15 mouse cellular contexts compared by ENCODE assay signal in genomic region chr17:7211893-7212292, GRCm38 (mm10).
"Had no signal": no experiment of that assay in that cellular context is flagged by ENCODE, and none has a peak within 500 bp of the region (broad histone marks: within the 10 kb centered on the region; RNA-seq: fewer than 3 reads in every experiment).

No protein-coding gene starts in this region.

- H3K4me2 ChIP-seq: liver, embryonic 13.5 days; midbrain, embryonic 11.5 days; neural tube, embryonic 12.5 days; neural tube, embryonic 15.5 days had no signal

- H3K36me3 ChIP-seq: liver, embryonic 13.5 days; neural tube, embryonic 12.5 days; neural tube, embryonic 15.5 days had no signal

- H3K27ac ChIP-seq: left cerebral cortex, adult 2 months; liver, embryonic 13.5 days; neural tube, embryonic 12.5 days; neural tube, embryonic 15.5 days had no signal

- DNase-seq: kidney, adult 18-20 months; kidney, adult 9 months; kidney, postnatal 14 days; kidney, postnatal 4 days; layer of hippocampus, postnatal 36 days; liver, embryonic 13.5 days; lung, adult 2 months; lung, postnatal 14 days; midbrain, embryonic 14.5 days; thymus, adult 18-20 months; thymus, postnatal 36 days had no signal

- H3K9ac ChIP-seq: liver, embryonic 13.5 days; neural tube, embryonic 12.5 days; neural tube, embryonic 15.5 days had no signal

- H3K27me3 ChIP-seq: liver, embryonic 13.5 days; neural tube, embryonic 12.5 days; neural tube, embryonic 15.5 days had no signal

- H3K4me3 ChIP-seq: left cerebral cortex, adult 2 months; liver, embryonic 13.5 days; neural tube, embryonic 12.5 days; neural tube, embryonic 15.5 days had no signal

- H3K4me1 ChIP-seq: liver, embryonic 13.5 days had no signal

- H3K9me3 ChIP-seq: liver, embryonic 13.5 days; neural tube, embryonic 12.5 days; neural tube, embryonic 15.5 days had no signal
